ENCODE assay signal across 36 mouse cellular contexts in the genomic region with DNA sequence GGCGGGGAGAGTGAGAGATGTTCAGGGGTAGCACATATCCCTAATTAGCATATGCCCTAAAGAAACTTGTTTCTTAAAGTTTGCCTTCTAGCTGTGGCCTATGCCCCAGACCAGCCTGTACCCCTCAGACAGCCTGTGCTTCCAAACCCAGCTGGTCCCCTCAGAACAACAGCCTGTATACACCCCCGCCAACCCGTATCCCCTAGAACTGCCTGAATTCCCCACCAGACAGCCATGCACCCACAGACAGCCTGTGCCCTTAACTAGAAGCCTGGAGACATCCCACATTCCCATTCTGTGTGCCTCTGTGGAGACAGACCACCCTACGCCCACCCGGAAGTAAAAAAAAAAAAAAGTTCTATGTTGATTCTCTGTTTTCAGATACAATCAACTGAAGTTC. TPM values are rescaled to one million over a fixed set of nuclear protein-coding genes. Genes with fewer than 3 reads are reported as not detected.
A peak's percentile ranks its signal among the peaks of the same experiment; 100 is the strongest.
DNase-seq lines count a peak whose midpoint lies in the region; ATAC-seq and TF ChIP-seq lines count a peak whose summit lies in the region.
"Had no signal": no experiment of that assay in that cellular context is flagged by ENCODE, and none has a peak within 500 bp of the region (broad histone marks: within the 10 kb centered on the region; RNA-seq: fewer than 3 reads in every experiment).

No protein-coding gene starts in this region.

- no peaks in the 10 kb centered on the region for H3K36me3 ChIP-seq in heart, embryonic 16.5 days (ENCODE audit: control insufficient read depth, insufficient read depth)
- no peaks in the 10 kb centered on the region for H3K36me3 ChIP-seq in heart, embryonic 10.5 days
- H3K36me3 ChIP-seq: embryonic facial prominence, embryonic 13.5 days; forebrain, embryonic 10.5 days; forebrain, embryonic 15.5 days; hindbrain, embryonic 10.5 days; limb, embryonic 12.5 days; liver, embryonic 15.5 days; midbrain, embryonic 10.5 days; midbrain, embryonic 15.5 days had no signal

- no peaks in the 10 kb centered on the region for H3K9me3 ChIP-seq in heart, embryonic 16.5 days (replicated peaks; ENCODE audit: control insufficient read depth, low read length)
- no peaks in the 10 kb centered on the region for H3K9me3 ChIP-seq in heart, embryonic 10.5 days
- H3K9me3 ChIP-seq: embryonic facial prominence, embryonic 13.5 days; forebrain, embryonic 10.5 days; forebrain, embryonic 15.5 days; hindbrain, embryonic 10.5 days; limb, embryonic 12.5 days; liver, embryonic 15.5 days; midbrain, embryonic 10.5 days; midbrain, embryonic 15.5 days had no signal

- H3K9ac ChIP-seq in heart, embryonic 16.5 days (ENCODE audit: low read length) = no peak overlapping the region
- H3K9ac ChIP-seq: embryonic facial prominence, embryonic 13.5 days; forebrain, embryonic 15.5 days; limb, embryonic 12.5 days; liver, embryonic 15.5 days; lung, embryonic 14.5 days; midbrain, embryonic 15.5 days had no signal

- no peak for DNase-seq in gastrocnemius, adult 2 months
- DNase-seq in gastrocnemius, adult 8-10 months (ENCODE audit: low spot score in 2 of 2) = no peak
- no peak for DNase-seq in heart, embryonic 10.5 days (ENCODE audit: low spot score)
- DNase-seq in layer of hippocampus, adult 2 months (ENCODE audit: low spot score in 2 of 2) = peak; percentile 84
- DNase-seq in layer of hippocampus, postnatal 36 days = peak; percentile 82 to 84
- DNase-seq in spleen, adult 12 weeks (ENCODE audit: low spot score) = no peak
- DNase-seq: adrenal gland, adult 8-10 months; cerebellum, adult 9-11 months; kidney, adult 2 months; kidney, postnatal 4 days; lung, embryonic 14.5 days; lung, postnatal 14 days; right cerebral cortex, postnatal 25 days; spleen, adult 18-20 months; thymus, postnatal 14 days had no signal

- peak overlapping the region; percentile 71; the same call in 1 of the 2 replicates for H3K4me2 ChIP-seq in heart, embryonic 16.5 days (ENCODE audit: low read depth, low read length)
- H3K4me2 ChIP-seq: embryonic facial prominence, embryonic 13.5 days; forebrain, embryonic 15.5 days; limb, embryonic 12.5 days; liver, embryonic 15.5 days; lung, embryonic 14.5 days; midbrain, embryonic 15.5 days had no signal

- H3K4me1 ChIP-seq in heart, embryonic 16.5 days (ENCODE audit: control insufficient read depth, insufficient read depth, low read length) = peaks cover 14% of the 10 kb centered on the region; the same call in 1 of the 2 replicates
- peaks cover 24% of the 10 kb centered on the region for H3K4me1 ChIP-seq in heart, embryonic 10.5 days
- H3K4me1 ChIP-seq: liver, embryonic 15.5 days had no signal

- ATAC-seq in heart, embryonic 16.5 days (replicated peaks; ENCODE audit: extremely low read depth, insufficient read depth, low FRiP score) = no peak
- ATAC-seq in activated CD4-positive, CD25-positive, alpha-beta regulatory T cell, adult 4 months = no peak
- ATAC-seq: forebrain, embryonic 15.5 days; hindbrain, embryonic 16.5 days; midbrain, embryonic 15.5 days had no signal

- peak overlapping the region; percentile 75 for H3K4me3 ChIP-seq in gastrocnemius, adult 2 months
- H3K4me3 ChIP-seq in heart, embryonic 16.5 days (ENCODE audit: low read length) = no peak overlapping the region
- H3K4me3 ChIP-seq in heart, embryonic 10.5 days = no peak overlapping the region; the same call in 1 of the 2 replicates
- H3K4me3 ChIP-seq in layer of hippocampus, adult 2 months = no peak overlapping the region
- H3K4me3 ChIP-seq: embryonic facial prominence, embryonic 13.5 days; forebrain, embryonic 10.5 days; forebrain, embryonic 15.5 days; hindbrain, embryonic 10.5 days; left cerebral cortex, adult 2 months; limb, embryonic 12.5 days; liver, embryonic 15.5 days; midbrain, embryonic 10.5 days; midbrain, embryonic 15.5 days had no signal

- TF ChIP-seq CTCF in gastrocnemius, adult 2 months (IDR thresholded peaks at IDR 0.05) = no peak
- TF ChIP-seq CTCF in layer of hippocampus, adult 2 months (conservative IDR thresholded peaks at IDR 0.05) = no peak

- peak overlapping the region; percentile 95 for H3K27ac ChIP-seq in gastrocnemius, adult 2 months
- no peak overlapping the region for H3K27ac ChIP-seq in heart, embryonic 16.5 days (ENCODE audit: low read length)
- H3K27ac ChIP-seq in heart, embryonic 10.5 days = no peak overlapping the region
- H3K27ac ChIP-seq in layer of hippocampus, adult 2 months = peak overlapping the region; percentile 95
- H3K27ac ChIP-seq: embryonic facial prominence, embryonic 13.5 days; forebrain, embryonic 10.5 days; forebrain, embryonic 15.5 days; hindbrain, embryonic 10.5 days; kidney, postnatal 0 days; left cerebral cortex, adult 2 months; limb, embryonic 12.5 days; liver, embryonic 15.5 days; midbrain, embryonic 10.5 days; midbrain, embryonic 15.5 days had no signal

- peaks cover 26% of the 10 kb centered on the region for H3K27me3 ChIP-seq in heart, embryonic 16.5 days (ENCODE audit: control insufficient read depth, insufficient read depth, low read length)
- H3K27me3 ChIP-seq in heart, embryonic 10.5 days (ENCODE audit: insufficient read depth, poor library complexity, severe bottlenecking) = peaks cover 54% of the 10 kb centered on the region

- intact Hi-C loops in gastrocnemius, adult 2 months (cut with DNase I) = no loop called here

- WGBS in heart, embryonic 16.5 days = 79% methylated on average over 5 of the region's 5 CpGs
- WGBS in heart, embryonic 10.5 days = 77% methylated on average over 5 of the region's 5 CpGs

RNA-seq across cellular contexts. Expression of a gene that starts 1.1 kb away (rescaled TPM):
- 100 to 1,000 TPM; 102 to 120 TPM for total RNA-seq in gastrocnemius, adult 2 months (2021)
- 100 to 1,000 TPM; 113 to 158 (median 136) TPM for total RNA-seq in gastrocnemius, adult 8-10 months (2022)
- 15.5 and 18.9 TPM in 2 replicates for polyA plus RNA-seq in heart, embryonic 16.5 days (2015; fragmentation: Nextera tagmentation; extraction: Ambion mirVana)
- polyA plus RNA-seq in heart, embryonic 10.5 days (2016; fragmentation: Nextera tagmentation; extraction: Ambion mirVana) = 9.6 and 23.7 TPM in 2 replicates
- total RNA-seq in layer of hippocampus, adult 2 months (2021) = 1 to 10 TPM; 1.9 to 2.2 TPM
- total RNA-seq in layer of hippocampus, postnatal 36 days (2021) = 1 to 10 TPM; 1.5 to 1.6 TPM
- not detected for polyA plus RNA-seq in activated CD4-positive, CD25-positive, alpha-beta regulatory T cell, adult 4 months (2017; shearing (Covaris generic))
- total RNA-seq: common myeloid progenitor, adult 5-6 weeks; granulocyte monocyte progenitor cell, adult 5-6 weeks; megakaryocyte progenitor cell, adult 5-6 weeks; neutrophil, adult 5-6 weeks had no signal
- polyA plus RNA-seq: hindbrain, embryonic 10.5 days; hindbrain, embryonic 16.5 days; intestine, embryonic 14.5 days; kidney, postnatal 0 days; liver, adult 2 months; lung, embryonic 14.5 days; midbrain, embryonic 10.5 days; midbrain, embryonic 15.5 days; urinary bladder, adult 2 months had no signal

RNA-seq across cellular contexts. Expression of a gene that starts 34.7 kb away (rescaled TPM):
- total RNA-seq in gastrocnemius, adult 2 months (2021) = not detected
- total RNA-seq in gastrocnemius, adult 8-10 months (2022) = not detected
- 0.07 and 0.46 TPM in 2 replicates for polyA plus RNA-seq in heart, embryonic 16.5 days (2015; fragmentation: Nextera tagmentation; extraction: Ambion mirVana)
- 1.8 and 2.3 TPM in 2 replicates for polyA plus RNA-seq in heart, embryonic 10.5 days (2016; fragmentation: Nextera tagmentation; extraction: Ambion mirVana)
- 100 to 1,000 TPM; 411 to 415 TPM for total RNA-seq in layer of hippocampus, adult 2 months (2021)
- total RNA-seq in layer of hippocampus, postnatal 36 days (2021) = 100 to 1,000 TPM; 406 to 411 TPM
- not detected for polyA plus RNA-seq in activated CD4-positive, CD25-positive, alpha-beta regulatory T cell, adult 4 months (2017; shearing (Covaris generic))
- total RNA-seq: common myeloid progenitor, adult 5-6 weeks; gastrocnemius, postnatal 14 days; granulocyte monocyte progenitor cell, adult 5-6 weeks; liver, adult 2 months; megakaryocyte progenitor cell, adult 5-6 weeks; neutrophil, adult 5-6 weeks had no signal
- polyA plus RNA-seq: liver, adult 2 months; liver, embryonic 15.5 days had no signal

Comparison
In these comparisons a context has a peak if more than half of its experiments do, and no peak if none do; other contexts are left out.
1. DNase-seq: peak in layer of hippocampus, adult 2 months (2 of 2) and layer of hippocampus, postnatal 36 days (2 of 2); none in gastrocnemius, adult 2 months (single experiment), gastrocnemius, adult 8-10 months (0 of 2), heart, embryonic 10.5 days (single experiment) and spleen, adult 12 weeks (single experiment).
2. H3K27ac ChIP-seq: peak in gastrocnemius, adult 2 months (single experiment) and layer of hippocampus, adult 2 months (single experiment); none in heart, embryonic 16.5 days (single experiment) and heart, embryonic 10.5 days (single experiment).
3. RNA of a gene that starts 1.1 kb away (total RNA-seq): 113 to 158 TPM in gastrocnemius, adult 8-10 months and 102 to 120 TPM in gastrocnemius, adult 2 months; 1.9 to 2.2 TPM in layer of hippocampus, adult 2 months and 1.5 to 1.6 TPM in layer of hippocampus, postnatal 36 days; every median in the first group is over 10 times any median in the second.
4. RNA of a gene that starts 34.7 kb away (total RNA-seq): 411 to 415 TPM in layer of hippocampus, adult 2 months and 406 to 411 TPM in layer of hippocampus, postnatal 36 days; not detected in gastrocnemius, adult 8-10 months and not detected in gastrocnemius, adult 2 months; every median in the first group is over 100 times any median in the second.